Mouse (Mus musculus): ENCODE measurements around the gene Hhatl. TPM values are rescaled to one million over a fixed set of nuclear protein-coding genes. Genes with fewer than 3 reads are reported as not detected.

Hhatl gene
- polyA plus RNA-seq, 1 experiment = not detected

- TF ChIP-seq GATA1 (IDR thresholded peaks at IDR 0.05; ENCODE audit: low read length) (no peak), TAL1 (IDR thresholded peaks at IDR 0.05; ENCODE audit: low read length) (no peak)
- Histone ChIP-seq H3K4me3 (replicated peaks) (no peak overlapping the region), H3K27me3 (ENCODE audit: control insufficient read depth) (no peaks in the 10 kb centered on the region), H3K36me3 (ENCODE audit: control insufficient read depth) (no peaks in the 10 kb centered on the region), H3K4me1 (ENCODE audit: control insufficient read depth) (no peaks in the 10 kb centered on the region), H3K9me3 (ENCODE audit: control insufficient read depth, low read length) (no peaks in the 10 kb centered on the region)
Measured at GRCm38 (mm10) chr9:121810081-121810821, 17.9 kb upstream of the Hhatl start.

GRCm38 (mm10) chr9:121808511-121808910, 16.2 kb upstream of the Hhatl start:
- Histone ChIP-seq H3K9me3 (ENCODE audit: control insufficient read depth, low read length) (no peaks in the 10 kb centered on the region), H3K4me3 (replicated peaks) (no peak overlapping the region), H3K27me3 (ENCODE audit: control insufficient read depth) (no peaks in the 10 kb centered on the region), H3K36me3 (ENCODE audit: control insufficient read depth) (no peaks in the 10 kb centered on the region), H3K4me1 (ENCODE audit: control insufficient read depth) (no peaks in the 10 kb centered on the region)
- TF ChIP-seq GATA1 (IDR thresholded peaks at IDR 0.05; ENCODE audit: low read length) (no peak), TAL1 (IDR thresholded peaks at IDR 0.05; ENCODE audit: low read length) (no peak)

- Histone ChIP-seq H3K4me1 (ENCODE audit: control insufficient read depth) (no peaks in the 10 kb centered on the region), H3K4me3 (replicated peaks) (no peak overlapping the region), H3K9me3 (ENCODE audit: control insufficient read depth, low read length) (no peaks in the 10 kb centered on the region), H3K36me3 (ENCODE audit: control insufficient read depth) (no peaks in the 10 kb centered on the region), H3K27me3 (ENCODE audit: control insufficient read depth) (no peaks in the 10 kb centered on the region)
- TF ChIP-seq TAL1 (IDR thresholded peaks at IDR 0.05; ENCODE audit: low read length) (no peak), GATA1 (IDR thresholded peaks at IDR 0.05; ENCODE audit: low read length) (no peak)
Measured at GRCm38 (mm10) chr9:121807947-121808346, 15.6 kb upstream of the Hhatl start.

- Histone ChIP-seq H3K36me3 (ENCODE audit: control insufficient read depth) (no peaks in the 10 kb centered on the region), H3K27me3 (ENCODE audit: control insufficient read depth) (no peaks in the 10 kb centered on the region), H3K4me3 (replicated peaks) (no peak overlapping the region), H3K4me1 (ENCODE audit: control insufficient read depth) (no peaks in the 10 kb centered on the region), H3K9me3 (ENCODE audit: control insufficient read depth, low read length) (no peaks in the 10 kb centered on the region)
- TF ChIP-seq GATA1 (IDR thresholded peaks at IDR 0.05; ENCODE audit: low read length) (no peak), TAL1 (IDR thresholded peaks at IDR 0.05; ENCODE audit: low read length) (no peak)
Measured at GRCm38 (mm10) chr9:121807546-121807945, 15.2 kb upstream of the Hhatl start.

- no peak overlapping the region for H3K4me3 ChIP-seq (replicated peaks)
- H3K36me3 ChIP-seq (ENCODE audit: control insufficient read depth) = no peaks in the 10 kb centered on the region
- H3K27me3 ChIP-seq (ENCODE audit: control insufficient read depth) = no peaks in the 10 kb centered on the region
- TF ChIP-seq TAL1 (IDR thresholded peaks at IDR 0.05; ENCODE audit: low read length) = no peak
- peaks cover 2% of the 10 kb centered on the region for H3K4me1 ChIP-seq (ENCODE audit: control insufficient read depth)
- H3K9me3 ChIP-seq (ENCODE audit: control insufficient read depth, low read length) = no peaks in the 10 kb centered on the region
Measured at GRCm38 (mm10) chr9:121802747-121803146, 10.4 kb upstream of the Hhatl start.

GRCm38 (mm10) chr9:121798887-121799520, 6.7 kb upstream of the Hhatl start:
- no peaks in the 10 kb centered on the region for H3K36me3 ChIP-seq (ENCODE audit: control insufficient read depth)
- H3K27me3 ChIP-seq (ENCODE audit: control insufficient read depth) = no peaks in the 10 kb centered on the region
- no peaks in the 10 kb centered on the region for H3K9me3 ChIP-seq (ENCODE audit: control insufficient read depth, low read length)
- TF ChIP-seq TAL1 (IDR thresholded peaks at IDR 0.05; ENCODE audit: low read length) (no peak), GATA1 (IDR thresholded peaks at IDR 0.05; ENCODE audit: low read length) (no peak)
- H3K4me1 ChIP-seq (ENCODE audit: control insufficient read depth) = peaks cover 3% of the 10 kb centered on the region
- H3K4me3 ChIP-seq (replicated peaks) = no peak overlapping the region

GRCm38 (mm10) chr9:121797722-121798121, 5.4 kb upstream of the Hhatl start:
- no peak overlapping the region for H3K4me3 ChIP-seq (replicated peaks)
- H3K9me3 ChIP-seq (ENCODE audit: control insufficient read depth, low read length) = no peaks in the 10 kb centered on the region
- no peaks in the 10 kb centered on the region for H3K27me3 ChIP-seq (ENCODE audit: control insufficient read depth)
- no peak for TF ChIP-seq GATA1 (IDR thresholded peaks at IDR 0.05; ENCODE audit: low read length)
- TF ChIP-seq TAL1 (IDR thresholded peaks at IDR 0.05; ENCODE audit: low read length) = no peak
- no peaks in the 10 kb centered on the region for H3K36me3 ChIP-seq (ENCODE audit: control insufficient read depth)
- H3K4me1 ChIP-seq (ENCODE audit: control insufficient read depth) = peaks cover 3% of the 10 kb centered on the region

GRCm38 (mm10) chr9:121794972-121795539, 2.7 kb upstream of the Hhatl start:
- H3K27me3 ChIP-seq (ENCODE audit: control insufficient read depth) = no peaks in the 10 kb centered on the region
- H3K4me1 ChIP-seq (ENCODE audit: control insufficient read depth) = peaks cover 3% of the 10 kb centered on the region
- no peak overlapping the region for H3K4me3 ChIP-seq (replicated peaks)
- no peaks in the 10 kb centered on the region for H3K9me3 ChIP-seq (ENCODE audit: control insufficient read depth, low read length)
- no peaks in the 10 kb centered on the region for H3K36me3 ChIP-seq (ENCODE audit: control insufficient read depth)
- no peak for TF ChIP-seq GATA1 (IDR thresholded peaks at IDR 0.05; ENCODE audit: low read length)
- no peak for TF ChIP-seq TAL1 (IDR thresholded peaks at IDR 0.05; ENCODE audit: low read length)

- Histone ChIP-seq H3K9me3 (ENCODE audit: control insufficient read depth, low read length) (no peaks in the 10 kb centered on the region), H3K4me3 (replicated peaks) (no peak overlapping the region), H3K36me3 (ENCODE audit: control insufficient read depth) (no peaks in the 10 kb centered on the region), H3K27me3 (ENCODE audit: control insufficient read depth) (no peaks in the 10 kb centered on the region), H3K4me1 (ENCODE audit: control insufficient read depth) (no peaks in the 10 kb centered on the region)
- TF ChIP-seq GATA1 (IDR thresholded peaks at IDR 0.05; ENCODE audit: low read length) = no peak
- TF ChIP-seq TAL1 (IDR thresholded peaks at IDR 0.05; ENCODE audit: low read length) = no peak
Measured at GRCm38 (mm10) chr9:121791206-121791605, 1.1 kb downstream of the Hhatl start.

All from erythroblast, embryonic 14.5 days (primary cell).